ENCODE assay signal across 8 mouse cellular contexts in genomic region chr15:73923438-73923837, GRCm38 (mm10).
A peak's percentile ranks its signal among the peaks of the same experiment; 100 is the strongest.
DNase-seq lines count a peak whose midpoint lies in the region; ATAC-seq lines count a peak whose summit lies in the region.

No protein-coding gene starts in this region.

- no peak overlapping the region for H3K27ac ChIP-seq in liver, embryonic 12.5 days
- H3K27ac ChIP-seq in heart, embryonic 14.5 days (replicated peaks in 1 of 2; ENCODE audit: control insufficient read depth in 1 of 2, insufficient read depth in 1 of 2, low read depth in 2 of 2, low read length in 2 of 2) = no peak overlapping the region

- no peaks in the 10 kb centered on the region for H3K9me3 ChIP-seq in liver, embryonic 12.5 days (replicated peaks)
- H3K9me3 ChIP-seq in heart, embryonic 14.5 days (ENCODE audit: control insufficient read depth, low read length) = no peaks in the 10 kb centered on the region

- H3K4me3 ChIP-seq in liver, embryonic 12.5 days = no peak overlapping the region
- no peak overlapping the region for H3K4me3 ChIP-seq in heart, embryonic 14.5 days (ENCODE audit: control insufficient read depth in 1 of 2, insufficient read depth in 1 of 2, low read depth in 1 of 2, low read length in 2 of 2)

- H3K4me1 ChIP-seq in liver, embryonic 12.5 days = 0 out of 2 replicates have a peak, but pooled peaks cover 3% of the 10 kb centered on the region
- H3K4me1 ChIP-seq in heart, embryonic 14.5 days (ENCODE audit: control insufficient read depth in 2 of 2, insufficient read depth in 2 of 2, low read length in 2 of 2) = peaks cover 0 to 5% of the 10 kb centered on the region in 2 experiments; a peak in 1 of 4 replicates

- peak; percentile 30 for DNase-seq in adrenal gland, postnatal 10 days
- no peak for DNase-seq in adrenal gland, adult 2 months
- DNase-seq in liver = peak; percentile 29
- DNase-seq in urinary bladder, postnatal 10 days (ENCODE audit: low spot score) = no peak
- no peak for DNase-seq in thymus, postnatal 25 days

- no peaks in the 10 kb centered on the region for H3K27me3 ChIP-seq in liver, embryonic 12.5 days (replicated peaks)
- H3K27me3 ChIP-seq in heart, embryonic 14.5 days (ENCODE audit: control insufficient read depth, insufficient read depth, low read length) = no peaks in the 10 kb centered on the region; the same call in 1 of the 2 replicates

- ATAC-seq in liver, embryonic 12.5 days = no peak
- 0 out of 2 replicates have a peak, but pooled peaks have one; percentile 54 for ATAC-seq in heart, embryonic 14.5 days (ENCODE audit: insufficient number of reproducible peaks, insufficient read depth, low FRiP score, low read depth)
- ATAC-seq in megakaryocyte progenitor cell, adult 5-6 weeks (replicated peaks; ENCODE audit: poor library complexity) = peak; percentile 42; the same call in 1 of the 2 replicates

- WGBS in liver, embryonic 12.5 days (ENCODE audit: insufficient replicate concordance) = 64% methylated on average over 2 of the region's 2 CpGs
- 65% methylated on average over 2 of the region's 2 CpGs for WGBS in heart, embryonic 14.5 days

- no peak overlapping the region for H3K9ac ChIP-seq in liver, embryonic 12.5 days
- no peak overlapping the region for H3K9ac ChIP-seq in heart, embryonic 14.5 days (ENCODE audit: low read length)

- no peak overlapping the region for H3K4me2 ChIP-seq in liver, embryonic 12.5 days
- no peak overlapping the region for H3K4me2 ChIP-seq in heart, embryonic 14.5 days (ENCODE audit: low read length)

- no peaks in the 10 kb centered on the region for H3K36me3 ChIP-seq in liver, embryonic 12.5 days
- H3K36me3 ChIP-seq in heart, embryonic 14.5 days (ENCODE audit: control insufficient read depth, insufficient read depth, low read length) = no peaks in the 10 kb centered on the region

Comparison
In these comparisons a context has a peak if more than half of its experiments do, and no peak if none do; other contexts are left out.
1. DNase-seq: peak in adrenal gland, postnatal 10 days (single experiment) and liver (single experiment); none in adrenal gland, adult 2 months (single experiment), urinary bladder, postnatal 10 days (single experiment) and thymus, postnatal 25 days (single experiment).